Mouse (Mus musculus) right cerebral cortex, adult 2 months (tissue): ENCODE measurements around the gene Nr1h2.

Source experiments
- DNase-seq, 2 experiments: peaks; one replicate each; pipeline ENCODE4 v3.0.0; 2021 to 2022; ENCODE audit warnings: low spot score in 2 of 2

Nr1h2 gene

DNA sequence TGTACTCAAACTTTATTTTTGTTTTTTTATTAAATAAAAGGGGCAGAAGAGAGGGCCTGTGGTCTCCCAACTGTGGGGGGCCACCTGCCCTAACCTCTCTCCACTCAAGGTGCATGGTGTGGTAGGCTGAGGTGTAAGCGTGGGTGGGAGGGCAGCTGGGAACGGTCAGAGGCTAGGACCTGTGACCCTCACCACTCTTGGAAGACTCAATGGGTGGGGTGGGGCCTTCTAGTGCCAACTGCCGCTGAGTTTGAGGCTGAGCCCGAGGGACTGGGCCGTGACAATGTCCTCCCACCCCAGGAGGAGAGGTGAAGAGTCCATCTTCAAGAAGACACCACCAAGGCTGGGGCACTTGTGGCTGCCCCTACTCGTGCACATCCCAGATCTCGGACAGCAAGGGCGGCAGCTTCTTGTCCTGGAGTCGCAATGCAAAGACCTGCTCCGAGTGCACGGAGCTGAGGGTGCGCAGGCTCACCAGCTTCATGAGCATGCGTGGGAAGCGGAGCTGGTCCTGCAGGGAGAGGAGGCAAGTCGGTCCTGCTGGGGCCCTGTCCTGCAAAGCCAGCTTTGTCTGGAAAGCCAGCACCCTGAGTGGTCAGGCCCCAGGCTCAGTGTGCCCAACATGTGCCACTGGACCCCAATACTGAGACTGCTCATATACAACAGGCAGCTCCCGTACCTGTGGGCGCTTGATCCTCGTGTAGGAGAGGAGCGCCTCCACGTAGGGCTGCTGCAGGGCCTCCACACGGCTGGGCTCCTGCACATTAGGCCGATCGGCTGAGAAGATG is 3.9 kb downstream of the Nr1h2 start:
- DNase-seq = no peak

DNA sequence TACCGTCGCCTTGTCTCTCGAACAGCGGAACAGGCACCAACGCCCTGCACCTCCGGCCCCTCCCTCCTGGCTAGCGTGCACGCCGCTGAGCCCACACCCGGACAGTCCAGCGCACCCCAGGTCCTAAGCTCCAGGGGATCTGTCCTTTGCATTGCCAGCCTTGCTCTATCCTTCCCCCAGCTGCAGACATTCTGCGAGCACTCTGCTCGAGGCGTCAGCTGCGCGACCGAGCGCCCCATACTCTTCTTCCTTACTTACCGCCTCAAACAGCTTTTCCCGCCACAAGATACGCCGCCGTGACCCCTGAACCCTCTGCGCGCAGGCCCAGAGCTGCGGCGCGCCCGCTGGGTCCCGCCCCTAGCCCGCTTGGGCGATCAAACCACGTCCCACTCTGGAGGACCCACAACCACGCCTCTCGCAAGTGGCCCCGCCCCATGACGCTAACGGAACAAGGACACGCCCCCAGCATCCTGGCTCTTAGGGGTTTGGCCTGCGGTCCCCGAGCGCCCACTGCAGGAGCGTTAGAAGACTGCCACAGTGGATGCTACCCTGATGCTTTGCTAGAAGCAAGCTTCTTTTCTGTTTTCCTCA is 5.2 kb downstream of the Nr1h2 start, which contains the start of gene Pold1:
Gene Pold1 (minus strand): TSS at position 353 of the 591 bp plus-strand sequence.
- peak; percentile 99 for DNase-seq

- DNase-seq = no peak
Measured at GRCm38 (mm10) chr7:44547725-44548124, 6.0 kb downstream of the Nr1h2 start.

GRCm38 (mm10) chr7:44547041-44547440 is 6.7 kb downstream of the Nr1h2 start:
- DNase-seq = no peak

- no peak for DNase-seq
Measured at GRCm38 (mm10) chr7:44546274-44546673, 7.5 kb downstream of the Nr1h2 start.

GRCm38 (mm10) chr7:44543071-44543470 is 10.7 kb downstream of the Nr1h2 start:
- no peak for DNase-seq

- no peak for DNase-seq
Measured at GRCm38 (mm10) chr7:44542555-44542954, 11.2 kb downstream of the Nr1h2 start.

- no peak for DNase-seq
Measured at GRCm38 (mm10) chr7:44538756-44539624, 14.8 kb downstream of the Nr1h2 start.

DNA sequence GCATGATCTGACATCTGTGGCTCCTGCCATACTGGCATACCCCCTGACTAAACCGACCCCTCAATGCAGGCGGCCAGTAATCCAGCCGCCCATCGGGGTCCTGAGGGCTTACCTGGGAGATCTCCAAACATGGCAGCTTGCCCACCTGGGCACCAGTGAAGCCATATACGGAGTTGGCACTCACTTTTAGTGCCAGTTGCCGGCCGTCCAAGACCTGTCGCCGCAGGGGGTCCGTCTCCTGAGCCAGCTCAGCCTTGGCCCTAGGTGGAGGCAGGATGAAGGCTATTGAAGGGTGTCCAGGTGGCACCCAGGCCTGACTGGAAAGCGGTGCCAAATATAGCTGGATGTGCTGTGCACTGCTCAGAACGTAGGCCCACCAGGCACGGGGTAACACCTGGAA is 16.3 kb downstream of the Nr1h2 start:
- no peak for DNase-seq

GRCm38 (mm10) chr7:44537009-44537408 is 16.7 kb downstream of the Nr1h2 start:
- no peak for DNase-seq

GRCm38 (mm10) chr7:44536590-44536968 is 17.2 kb downstream of the Nr1h2 start:
- DNase-seq = peak; percentile 36 to 47

GRCm38 (mm10) chr7:44535657-44536589 is 17.8 kb downstream of the Nr1h2 start:
- no peak for DNase-seq

GRCm38 (mm10) chr7:44534656-44535441 is 18.9 kb downstream of the Nr1h2 start:
- DNase-seq = no peak

DNA sequence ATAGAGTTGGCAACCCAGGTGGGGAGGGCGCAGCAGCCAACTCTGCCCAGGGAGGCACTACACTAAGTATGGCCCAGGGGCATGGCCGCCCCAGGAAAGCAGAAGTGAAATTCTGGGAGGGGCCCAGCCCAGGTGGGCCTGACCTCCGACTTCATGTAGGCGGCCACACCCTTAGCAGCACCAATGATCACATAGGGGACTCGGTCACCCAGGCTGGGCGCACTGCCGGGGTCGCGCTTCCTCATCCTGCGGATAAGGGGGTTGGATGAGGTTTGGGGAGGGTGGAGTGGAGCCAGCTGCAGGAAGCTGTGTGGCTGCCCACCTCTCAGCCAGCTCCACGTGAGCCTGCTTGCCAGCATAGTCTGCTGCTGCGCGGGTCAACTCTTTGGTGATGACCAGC is 19.5 kb downstream of the Nr1h2 start:
- DNase-seq = no peak

DNA sequence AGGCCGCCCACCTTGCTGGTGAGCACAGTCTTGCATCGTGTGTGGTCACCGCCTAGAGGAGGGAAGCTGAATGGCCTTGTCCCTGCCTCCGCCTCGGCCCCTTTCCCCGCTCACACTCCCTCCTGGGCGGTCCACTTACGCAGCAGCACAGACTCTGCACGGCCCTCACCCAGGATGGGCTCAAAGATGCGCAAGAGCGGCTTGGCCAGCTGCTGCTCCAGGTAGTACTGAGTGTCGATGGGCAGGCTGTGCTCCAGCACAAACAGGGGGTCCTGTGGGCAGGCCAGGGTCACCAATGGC is 20.1 kb downstream of the Nr1h2 start:
- no peak for DNase-seq

GRCm38 (mm10) chr7:44532918-44533745 is 20.6 kb downstream of the Nr1h2 start:
- DNase-seq = no peak

DNA sequence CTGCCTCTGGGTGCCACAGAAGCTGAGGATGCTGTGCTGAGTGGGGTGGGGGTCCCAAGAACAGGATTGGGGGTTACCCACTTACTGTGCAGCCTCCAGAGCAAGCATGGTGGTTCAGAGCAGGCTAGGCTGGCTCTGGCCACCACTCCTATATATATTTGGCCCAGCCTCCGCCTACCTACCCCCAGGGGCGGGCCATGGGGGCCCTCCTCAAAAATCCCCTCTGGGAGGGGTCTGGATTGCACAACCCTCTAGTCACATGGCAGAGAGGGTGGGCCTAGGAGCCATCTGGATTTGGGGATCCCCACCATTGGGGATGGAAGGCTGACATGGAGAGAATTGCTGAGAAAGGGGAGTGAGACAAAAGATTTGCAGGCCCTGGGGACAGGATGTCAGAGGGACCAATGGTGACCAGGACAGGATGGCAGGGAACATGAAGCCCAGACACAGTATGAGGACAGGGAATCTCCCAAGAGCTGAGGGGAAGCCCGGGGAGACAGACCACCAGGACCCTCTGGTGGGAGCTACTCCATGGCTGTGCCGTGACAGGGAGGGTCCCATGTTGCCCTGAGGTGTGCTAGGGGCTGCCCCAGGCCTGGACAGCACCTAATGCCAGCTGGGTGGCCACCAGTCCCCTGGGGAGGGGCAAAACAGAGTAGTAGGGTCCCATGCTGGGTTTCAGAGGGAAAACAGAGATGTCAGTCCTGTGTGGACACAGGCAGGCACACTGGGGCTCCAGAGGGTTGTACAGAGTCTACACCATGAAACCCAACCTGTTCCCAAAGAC is 21.6 kb downstream of the Nr1h2 start, which contains the start of gene Spib:
Gene Spib (minus strand): TSS at position 126 of the 787 bp plus-strand sequence.
- DNase-seq = no peak

DNA sequence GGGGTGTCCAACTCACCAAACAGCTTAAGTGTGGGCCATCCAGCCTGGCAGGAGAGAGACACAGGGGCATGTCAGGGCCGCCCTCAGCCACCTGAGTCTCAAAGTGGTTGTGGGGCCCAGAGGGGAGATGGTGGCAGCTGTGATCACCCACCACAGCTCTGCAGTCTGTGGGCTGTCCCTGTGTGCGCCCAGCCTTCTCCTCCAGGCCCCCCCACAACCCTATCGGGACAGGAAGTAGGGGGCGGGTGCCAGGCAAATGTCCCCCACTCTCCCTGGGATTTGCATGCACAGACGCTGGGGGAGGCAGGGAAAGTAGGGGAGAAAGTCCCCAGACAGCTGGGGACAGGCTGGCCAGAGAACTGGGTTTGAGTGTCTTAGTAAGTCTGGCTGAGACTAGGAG is 22.5 kb downstream of the Nr1h2 start:
- no peak for DNase-seq

DNA sequence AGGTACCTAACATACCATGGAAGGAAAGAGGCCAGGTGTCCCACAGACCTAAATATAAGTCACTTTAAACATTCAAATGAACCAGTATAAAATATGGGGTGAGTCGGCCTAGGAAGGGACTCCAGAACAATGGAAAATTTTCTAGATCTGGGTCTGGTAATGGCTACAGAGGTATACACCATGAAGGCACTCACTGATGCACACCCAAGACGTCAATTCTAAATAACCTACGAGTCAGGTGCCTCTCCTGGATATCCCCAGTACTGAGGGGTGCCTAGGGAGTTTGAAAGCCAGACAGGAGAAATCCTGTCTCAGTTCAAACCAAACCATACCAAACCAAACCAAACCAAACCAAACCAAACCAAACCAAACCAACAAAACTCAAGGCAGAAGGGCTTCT is 23.2 kb downstream of the Nr1h2 start:
- DNase-seq = no peak
